Mouse (Mus musculus): ENCODE results near the gene Gskip. TPM values are rescaled to one million over a fixed set of nuclear protein-coding genes. Genes with fewer than 3 reads are reported as not detected.

Gskip gene
- polyA plus RNA-seq, 1 experiment from 2014 or later: 35.4 TPM

GRCm38 (mm10) chr12:105685001-105685691 is 517 bp downstream of the Gskip start, which contains the start of gene Atg2b:
Gene Atg2b, minus strand, starts transcription at chr12:105685211.
- H3K36me3 ChIP-seq (ENCODE audit: control insufficient read depth, insufficient read depth, low read length): no peaks in the 10 kb centered on the region; the same call in 1 of the 2 replicates
- peak within 1 kb of the TSS; percentile 96 for H3K4me3 ChIP-seq (ENCODE audit: low read depth, low read length)
- H3K4me1 ChIP-seq (ENCODE audit: control insufficient read depth, insufficient read depth, low read length): peaks cover 13% of the 10 kb centered on the region; the same call in 1 of the 2 replicates
- no peaks in the 10 kb centered on the region for H3K27me3 ChIP-seq (ENCODE audit: control insufficient read depth, insufficient read depth, low read length)
- under 1% methylated on average over 71 of the region's 73 CpGs for WGBS
- peak within 1 kb of the TSS; percentile 87 for H3K4me2 ChIP-seq (ENCODE audit: low read depth, severe bottlenecking)
- peak within 1 kb of the TSS; percentile 74 for H3K27ac ChIP-seq (replicated peaks; ENCODE audit: low read depth, low read length)
- DNase-seq (ENCODE audit: low spot score): peak; percentile 99
- peak within 1 kb of the TSS; percentile 76 for H3K9ac ChIP-seq (ENCODE audit: low read length)
- ATAC-seq (ENCODE audit: insufficient number of reproducible peaks, low FRiP score, low TSS enrichment, low read depth): peak; percentile 90
- no peaks in the 10 kb centered on the region for H3K9me3 ChIP-seq (ENCODE audit: control insufficient read depth, low read length)

- no peak overlapping the region for H3K4me2 ChIP-seq (ENCODE audit: low read depth, severe bottlenecking)
- H3K27me3 ChIP-seq (ENCODE audit: control insufficient read depth, insufficient read depth, low read length): no peaks in the 10 kb centered on the region
- ATAC-seq (ENCODE audit: insufficient number of reproducible peaks, low FRiP score, low TSS enrichment, low read depth) (no peak), DNase-seq (ENCODE audit: low spot score) (no peak)
- H3K4me3 ChIP-seq (ENCODE audit: low read depth, low read length): no peak overlapping the region
- H3K4me1 ChIP-seq (ENCODE audit: control insufficient read depth, insufficient read depth, low read length): peaks cover 13% of the 10 kb centered on the region; the same call in 1 of the 2 replicates
- 91% methylated on average over 3 of the region's 3 CpGs for WGBS
- no peaks in the 10 kb centered on the region for H3K9me3 ChIP-seq (ENCODE audit: control insufficient read depth, low read length)
- H3K9ac ChIP-seq (ENCODE audit: low read length): no peak overlapping the region
- no peaks in the 10 kb centered on the region; the same call in 1 of the 2 replicates for H3K36me3 ChIP-seq (ENCODE audit: control insufficient read depth, insufficient read depth, low read length)
- no peak overlapping the region for H3K27ac ChIP-seq (replicated peaks; ENCODE audit: low read depth, low read length)
These were observed 2.2 kb downstream of the Gskip start for GRCm38 (mm10) chr12:105686791-105687190.

- H3K4me3 ChIP-seq (ENCODE audit: low read depth, low read length): no peak overlapping the region
- H3K4me2 ChIP-seq (ENCODE audit: low read depth, severe bottlenecking): no peak overlapping the region
- no peak overlapping the region for H3K27ac ChIP-seq (replicated peaks; ENCODE audit: low read depth, low read length)
- H3K36me3 ChIP-seq (ENCODE audit: control insufficient read depth, insufficient read depth, low read length): no peaks in the 10 kb centered on the region; the same call in 1 of the 2 replicates
- H3K9me3 ChIP-seq (ENCODE audit: control insufficient read depth, low read length): no peaks in the 10 kb centered on the region
- peaks cover 13% of the 10 kb centered on the region; the same call in 1 of the 2 replicates for H3K4me1 ChIP-seq (ENCODE audit: control insufficient read depth, insufficient read depth, low read length)
- no peaks in the 10 kb centered on the region for H3K27me3 ChIP-seq (ENCODE audit: control insufficient read depth, insufficient read depth, low read length)
- WGBS: 89% methylated on average over 4 of the region's 4 CpGs
- DNase-seq (ENCODE audit: low spot score): no peak
- no peak overlapping the region for H3K9ac ChIP-seq (ENCODE audit: low read length)
- no peak for ATAC-seq (ENCODE audit: insufficient number of reproducible peaks, low FRiP score, low TSS enrichment, low read depth)
These were observed 2.8 kb downstream of the Gskip start for GRCm38 (mm10) chr12:105687416-105687815.

DNA sequence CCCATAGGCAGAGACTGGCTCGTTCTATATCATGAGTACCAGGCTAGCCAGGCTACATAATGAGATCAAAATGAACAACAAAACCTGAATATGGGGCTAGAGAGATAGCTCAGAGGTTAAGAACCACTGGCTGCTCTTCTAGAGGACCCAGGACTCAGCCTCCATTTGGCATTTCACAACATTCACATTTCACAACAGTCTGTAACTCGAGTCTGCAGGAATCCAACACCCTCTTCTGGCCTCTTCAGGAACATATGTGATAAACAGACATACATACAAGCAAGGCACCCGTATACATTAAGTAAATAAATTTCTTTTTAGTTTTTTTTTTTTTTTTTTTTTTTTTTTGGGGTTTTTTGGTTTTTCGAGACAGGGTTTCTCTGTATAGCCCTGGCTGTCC is 3.9 kb downstream of the Gskip start:
- no peak overlapping the region for H3K4me3 ChIP-seq (ENCODE audit: low read depth, low read length)
- no peak overlapping the region for H3K27ac ChIP-seq (replicated peaks; ENCODE audit: low read depth, low read length)
- ATAC-seq (ENCODE audit: insufficient number of reproducible peaks, low FRiP score, low TSS enrichment, low read depth): no peak
- no peaks in the 10 kb centered on the region for H3K27me3 ChIP-seq (ENCODE audit: control insufficient read depth, insufficient read depth, low read length)
- H3K9ac ChIP-seq (ENCODE audit: low read length): no peak overlapping the region
- H3K4me2 ChIP-seq (ENCODE audit: low read depth, severe bottlenecking): no peak overlapping the region
- no peaks in the 10 kb centered on the region for H3K9me3 ChIP-seq (ENCODE audit: control insufficient read depth, low read length)
- DNase-seq (ENCODE audit: low spot score): no peak
- H3K36me3 ChIP-seq (ENCODE audit: control insufficient read depth, insufficient read depth, low read length): no peaks in the 10 kb centered on the region; the same call in 1 of the 2 replicates
- peaks cover 7% of the 10 kb centered on the region; the same call in 1 of the 2 replicates for H3K4me1 ChIP-seq (ENCODE audit: control insufficient read depth, insufficient read depth, low read length)
- WGBS: 89% methylated on average over 4 of the region's 4 CpGs

GRCm38 (mm10) chr12:105689435-105689834 is 4.8 kb downstream of the Gskip start:
- no peaks in the 10 kb centered on the region for H3K27me3 ChIP-seq (ENCODE audit: control insufficient read depth, insufficient read depth, low read length)
- 96% methylated on average over 13 of the region's 13 CpGs for WGBS
- DNase-seq (ENCODE audit: low spot score) (no peak), ATAC-seq (ENCODE audit: insufficient number of reproducible peaks, low FRiP score, low TSS enrichment, low read depth) (no peak)
- no peaks in the 10 kb centered on the region for H3K9me3 ChIP-seq (ENCODE audit: control insufficient read depth, low read length)
- H3K4me3 ChIP-seq (ENCODE audit: low read depth, low read length): no peak overlapping the region
- no peak overlapping the region for H3K9ac ChIP-seq (ENCODE audit: low read length)
- peaks cover 2% of the 10 kb centered on the region; the same call in 1 of the 2 replicates for H3K36me3 ChIP-seq (ENCODE audit: control insufficient read depth, insufficient read depth, low read length)
- H3K4me2 ChIP-seq (ENCODE audit: low read depth, severe bottlenecking): no peak overlapping the region
- H3K27ac ChIP-seq (replicated peaks; ENCODE audit: low read depth, low read length): no peak overlapping the region
- peaks cover 4% of the 10 kb centered on the region; the same call in 1 of the 2 replicates for H3K4me1 ChIP-seq (ENCODE audit: control insufficient read depth, insufficient read depth, low read length)

- no peaks in the 10 kb centered on the region for H3K9me3 ChIP-seq (ENCODE audit: control insufficient read depth, low read length)
- H3K4me2 ChIP-seq (ENCODE audit: low read depth, severe bottlenecking): no peak overlapping the region
- ATAC-seq (ENCODE audit: insufficient number of reproducible peaks, low FRiP score, low TSS enrichment, low read depth) (no peak), DNase-seq (ENCODE audit: low spot score) (no peak)
- H3K4me3 ChIP-seq (ENCODE audit: low read depth, low read length): no peak overlapping the region
- no peaks in the 10 kb centered on the region for H3K27me3 ChIP-seq (ENCODE audit: control insufficient read depth, insufficient read depth, low read length)
- no peaks in the 10 kb centered on the region for H3K4me1 ChIP-seq (ENCODE audit: control insufficient read depth, insufficient read depth, low read length)
- 94% methylated on average over 2 of the region's 2 CpGs for WGBS
- H3K9ac ChIP-seq (ENCODE audit: low read length): no peak overlapping the region
- H3K27ac ChIP-seq (replicated peaks; ENCODE audit: low read depth, low read length): no peak overlapping the region
- peaks cover 2% of the 10 kb centered on the region for H3K36me3 ChIP-seq (ENCODE audit: control insufficient read depth, insufficient read depth, low read length)
These were observed 9.4 kb downstream of the Gskip start for GRCm38 (mm10) chr12:105694021-105694420.

GRCm38 (mm10) chr12:105695848-105696247 is 11.2 kb downstream of the Gskip start:
- H3K36me3 ChIP-seq (ENCODE audit: control insufficient read depth, insufficient read depth, low read length): peaks cover 4% of the 10 kb centered on the region; the same call in 1 of the 2 replicates
- WGBS: 84% methylated on average over 7 of the region's 7 CpGs

DNA sequence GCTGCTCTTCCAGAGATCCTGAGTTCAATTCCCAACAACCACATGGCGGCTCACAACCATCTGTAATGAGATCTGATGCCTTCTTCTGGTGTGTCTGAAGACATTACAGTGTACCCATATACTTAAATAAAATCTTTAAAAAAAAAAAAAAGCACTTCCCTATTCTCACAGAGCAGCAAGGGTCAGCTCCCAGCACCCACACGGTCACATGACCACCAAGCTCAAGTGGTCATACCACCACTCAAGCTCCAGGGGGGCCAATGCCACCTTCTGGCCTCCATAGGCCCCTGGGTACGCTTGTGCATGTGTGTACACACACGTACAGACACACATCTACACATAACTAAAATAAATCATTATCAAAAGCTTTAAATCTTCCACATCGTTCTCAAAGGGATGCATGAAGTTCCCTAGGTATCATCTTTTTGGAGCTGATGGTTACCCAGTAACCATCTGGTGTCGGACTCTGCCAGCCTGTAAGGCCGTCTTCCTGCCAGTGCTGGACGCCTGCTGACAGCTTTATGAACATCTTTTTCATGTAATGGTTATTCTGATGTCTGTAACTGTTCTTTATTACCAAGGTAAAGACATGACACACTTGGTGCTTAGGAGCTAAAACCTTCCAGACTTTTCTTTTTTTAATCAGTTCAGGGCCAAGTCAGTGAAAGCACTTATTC is 12.6 kb downstream of the Gskip start:
- no peak for ATAC-seq (ENCODE audit: insufficient number of reproducible peaks, low FRiP score, low TSS enrichment, low read depth)
- no peak overlapping the region for H3K9ac ChIP-seq (ENCODE audit: low read length)
- WGBS: 93% methylated on average over 8 of the region's 8 CpGs
- no peak overlapping the region for H3K4me3 ChIP-seq (ENCODE audit: low read depth, low read length)
- H3K9me3 ChIP-seq (ENCODE audit: control insufficient read depth, low read length): no peaks in the 10 kb centered on the region
- DNase-seq (ENCODE audit: low spot score): no peak
- no peak overlapping the region for H3K4me2 ChIP-seq (ENCODE audit: low read depth, severe bottlenecking)
- H3K36me3 ChIP-seq (ENCODE audit: control insufficient read depth, insufficient read depth, low read length): peaks cover 4% of the 10 kb centered on the region; the same call in 1 of the 2 replicates
- no peak overlapping the region for H3K27ac ChIP-seq (replicated peaks; ENCODE audit: low read depth, low read length)
- no peaks in the 10 kb centered on the region for H3K27me3 ChIP-seq (ENCODE audit: control insufficient read depth, insufficient read depth, low read length)
- no peaks in the 10 kb centered on the region for H3K4me1 ChIP-seq (ENCODE audit: control insufficient read depth, insufficient read depth, low read length)

More at GRCm38 (mm10) chr12:105695848-105696247, 11.2 kb downstream of the Gskip start:
- H3K27me3 ChIP-seq (ENCODE audit: control insufficient read depth, insufficient read depth, low read length): no peaks in the 10 kb centered on the region
- H3K27ac ChIP-seq (replicated peaks; ENCODE audit: low read depth, low read length): no peak overlapping the region
- H3K4me3 ChIP-seq (ENCODE audit: low read depth, low read length): no peak overlapping the region
- ATAC-seq (ENCODE audit: insufficient number of reproducible peaks, low FRiP score, low TSS enrichment, low read depth) (no peak), DNase-seq (ENCODE audit: low spot score) (no peak)
- H3K4me2 ChIP-seq (ENCODE audit: low read depth, severe bottlenecking): no peak overlapping the region
- no peaks in the 10 kb centered on the region for H3K9me3 ChIP-seq (ENCODE audit: control insufficient read depth, low read length)
- H3K4me1 ChIP-seq (ENCODE audit: control insufficient read depth, insufficient read depth, low read length): no peaks in the 10 kb centered on the region
- H3K9ac ChIP-seq (ENCODE audit: low read length): no peak overlapping the region

Data from limb, embryonic 11.5 days (tissue).